Mouse (Mus musculus) Patski (cell line): ENCODE measurements around the gene Sox13. TPM values are rescaled to one million over a fixed set of nuclear protein-coding genes. Genes with fewer than 3 reads are reported as not detected.
A peak's percentile ranks its signal among the peaks of the same experiment; 100 is the strongest.

Source experiments
- ATAC-seq: fragments of 100-300 bp; one replicate; pipeline ENCODE4 v1.8.0; 2021
- CTCF ChIA-PET: fragments of 350-600 bp; sonication (Branson Sonifier 250); formaldehyde crosslinking; loops from one replicate; lab custom pipeline; 2022; ENCODE audit warnings: inconsistent platforms; lab: Charles Lee
- POLR2A ChIA-PET: fragments of 350-600 bp; sonication (Branson Sonifier 250); formaldehyde crosslinking; loops from one replicate; lab custom pipeline; 2022; ENCODE audit warnings: antibody characterized with exemption, inconsistent platforms; lab: Charles Lee
- DNase-seq: peaks from one replicate; pipeline ENCODE4 v3.0.0-alpha.2; 2011; ENCODE audit warnings: low read depth, low spot score
- H3K27me3 ChIP-seq: fragments of 371-371 bp; one replicate; pipeline ENCODE4 v1.5.1; 2021
- CTCF ChIP-seq: fragments of 100-300 bp; IDR thresholded peaks from one replicate; pipeline ENCODE4 v1.5.1; 2021
- in situ Hi-C: fragments of 300-500 bp; cut with MboI; formaldehyde crosslinking; loops from 3 replicates; pipeline ENCODE4 v1.11.1; 2018; ENCODE audit warnings: low pct_unique_long_range_greater_than_20kb, mixed read lengths
- polyA plus RNA-seq: library from polyadenylated mRNA; unstranded; gene quantifications from one replicate; pipeline ENCODE4 v1.2.3, GENCODE M21; 2021

Gene Sox13
- polyA plus RNA-seq, 1 experiment from 2014 or later: 11.3 TPM

DNA sequence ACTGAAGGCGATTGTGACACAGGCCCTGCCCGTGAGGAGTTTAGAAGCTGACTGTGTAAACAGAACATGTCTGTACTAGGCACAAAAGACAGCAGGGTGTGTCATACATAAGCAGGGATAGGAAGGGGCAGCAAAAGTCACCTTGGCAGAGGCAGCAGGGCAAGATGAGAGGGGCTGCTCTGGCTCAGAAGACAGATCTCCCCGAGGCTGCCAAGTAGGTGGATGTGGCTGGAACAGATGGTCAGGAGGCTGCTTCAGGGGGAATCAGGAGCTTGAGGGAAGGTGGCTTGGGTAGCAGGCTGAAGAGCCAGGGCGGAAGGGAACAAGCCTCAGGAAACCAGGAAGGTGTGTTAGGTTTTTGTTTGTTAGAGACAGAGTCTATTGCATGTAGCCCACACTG lies 53.8 kb downstream of the Sox13 start:
- CTCF ChIA-PET: interaction anchor here (1.1 to 1.7 kb wide), 2 partner anchors 10 to 17 kb away, joined by 4 to 5 read pairs; no protein-coding TSS in a partner anchor
- in situ Hi-C loops: no loop called here
- DNase-seq (no peak), ATAC-seq (no peak)
- POLR2A ChIA-PET: no interaction called here
- peaks cover 26% of the 10 kb centered on the region for H3K27me3 ChIP-seq
- no peak for TF ChIP-seq CTCF

DNA sequence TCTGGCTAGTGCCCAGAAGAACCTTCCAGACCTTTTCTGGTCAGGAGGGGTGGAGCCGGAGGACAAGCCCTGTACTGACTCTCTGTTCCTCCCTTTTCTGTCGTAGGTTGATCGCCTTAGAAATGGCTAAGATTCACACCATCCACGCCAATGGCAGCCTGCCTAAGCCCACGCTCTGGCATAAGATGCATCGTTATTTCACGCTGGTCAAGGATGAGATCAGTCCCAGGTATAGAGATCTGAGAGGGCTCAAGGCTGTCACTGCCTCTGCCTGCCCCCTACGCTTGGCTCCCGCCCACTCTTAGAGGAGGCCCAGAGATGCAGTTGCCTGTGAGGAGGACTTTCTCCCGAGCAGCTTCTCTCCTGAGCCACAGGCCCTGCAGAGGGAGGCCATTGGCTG lies 55.5 kb downstream of the Sox13 start:
- DNase-seq: no peak
- no peak for TF ChIP-seq CTCF
- ChIA-PET CTCF (interaction anchor here (1.4 to 1.5 kb wide), 2 partner anchors 9 to 12 kb away, joined by 3 read pairs; no protein-coding TSS in a partner anchor), POLR2A (no interaction called here)
- peaks cover 40% of the 10 kb centered on the region for H3K27me3 ChIP-seq
- no peak for ATAC-seq
- in situ Hi-C loops: no loop called here

DNA sequence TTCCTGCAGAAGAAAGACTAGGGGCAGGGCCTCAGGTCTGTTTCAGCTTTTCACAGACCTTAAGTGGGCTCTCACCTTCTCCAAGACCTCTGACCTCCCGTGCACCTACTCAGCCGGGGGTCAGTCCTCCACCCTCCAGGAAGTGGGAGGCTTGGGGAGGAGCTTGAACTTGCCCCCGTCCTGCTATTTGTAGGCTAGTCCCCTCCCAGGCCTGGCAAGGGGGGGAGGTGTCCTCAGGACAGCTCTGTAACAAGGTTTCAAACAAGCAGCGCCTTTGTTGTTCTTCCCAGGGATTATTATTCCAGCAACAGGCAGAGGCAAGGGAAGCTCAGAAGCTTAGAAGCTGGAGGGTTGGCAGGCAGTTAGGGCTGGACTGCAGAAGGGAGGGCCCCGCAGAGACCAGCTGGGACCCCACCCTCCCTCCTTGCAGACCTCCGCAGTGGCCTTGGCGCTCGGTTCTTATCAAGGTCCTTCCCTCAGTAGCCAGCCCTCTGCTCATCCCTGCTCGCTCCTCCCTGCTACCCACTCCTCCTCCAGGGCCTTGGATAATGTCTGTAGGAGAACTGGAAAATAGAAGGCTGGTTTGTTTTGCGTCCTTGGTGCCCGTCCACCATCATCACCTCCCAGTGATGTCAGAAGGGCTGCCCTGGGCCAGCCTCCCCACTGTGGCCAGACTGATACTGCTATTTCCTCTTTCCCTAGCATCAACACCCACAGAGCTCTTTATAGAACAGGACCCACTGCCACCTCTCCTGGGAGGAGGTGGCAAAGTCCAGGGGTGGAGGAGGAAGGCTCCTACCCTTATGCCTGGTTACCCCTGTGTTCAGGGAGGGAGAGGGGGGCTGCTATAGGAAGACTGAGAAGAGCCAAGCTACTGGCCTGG lies 56.3 kb downstream of the Sox13 start:
- in situ Hi-C loops: no loop called here
- ATAC-seq: no peak
- ChIA-PET CTCF (interaction anchor here (1.1 to 1.5 kb wide), 3 partner anchors 10 to 15 kb away, joined by 3 read pairs; no protein-coding TSS in a partner anchor), POLR2A (no interaction called here)
- peaks cover 40% of the 10 kb centered on the region for H3K27me3 ChIP-seq
- no peak for TF ChIP-seq CTCF
- no peak for DNase-seq

DNA sequence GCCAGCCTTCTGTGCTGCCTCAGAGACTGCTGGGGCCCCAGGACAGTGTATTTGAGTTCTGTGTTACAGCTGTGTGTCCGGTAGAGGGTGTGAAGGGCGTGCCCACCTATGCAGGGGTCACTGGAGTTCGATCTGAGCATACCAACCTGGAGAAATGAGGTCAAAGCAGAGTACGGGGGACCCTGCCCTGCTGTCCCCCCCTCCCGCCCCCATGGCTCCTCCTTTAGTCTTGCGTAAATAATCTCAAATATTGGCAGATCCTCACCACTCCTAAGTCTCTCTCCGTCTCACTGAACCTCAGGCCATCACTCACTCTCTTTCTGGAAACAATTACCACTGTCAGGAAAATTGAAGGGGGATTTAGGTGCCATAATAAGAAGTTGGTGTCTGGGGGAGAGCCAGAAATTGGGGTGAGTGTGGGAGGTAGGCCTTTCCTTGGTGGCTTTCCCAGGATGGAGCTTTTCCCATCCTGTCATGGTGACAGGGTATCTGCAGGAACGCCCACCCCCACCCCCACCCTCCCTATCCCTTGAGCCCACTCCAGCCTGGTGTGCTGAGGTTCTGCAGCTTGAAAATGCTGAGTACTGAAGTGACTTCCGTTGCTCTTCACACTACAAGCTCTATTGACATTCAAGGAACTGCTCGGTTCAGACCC lies 57.1 kb downstream of the Sox13 start:
- in situ Hi-C loops: no loop called here
- POLR2A ChIA-PET: no interaction called here
- no peak for DNase-seq
- TF ChIP-seq CTCF: no peak
- CTCF ChIA-PET: interaction anchor here (1.1 kb wide), 1 partner anchor 14 kb away, joined by 3 read pairs; no protein-coding TSS in a partner anchor
- peaks cover 37% of the 10 kb centered on the region for H3K27me3 ChIP-seq
- ATAC-seq: no peak

DNA sequence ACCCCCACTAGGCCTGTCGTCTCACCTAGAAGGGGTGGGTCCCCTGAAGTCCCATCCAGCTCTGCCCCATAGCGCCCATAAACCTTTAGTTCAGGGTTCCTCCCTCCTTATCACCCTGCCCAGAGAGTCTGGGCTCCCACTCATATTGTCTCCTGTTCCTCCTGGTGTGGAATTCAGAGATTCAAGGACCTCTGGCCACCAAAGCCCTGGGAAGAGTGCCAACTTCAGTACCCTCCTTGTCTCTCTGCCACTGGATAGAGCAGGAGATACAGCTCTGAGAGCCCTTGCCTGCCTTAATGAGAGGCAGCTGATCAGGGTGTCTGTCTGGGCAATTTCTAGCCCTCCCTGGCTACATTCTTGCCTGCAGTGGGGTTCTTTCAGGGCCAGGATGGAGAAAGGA lies 59.3 kb downstream of the Sox13 start:
- ChIA-PET POLR2A (no interaction called here), CTCF (no interaction called here)
- in situ Hi-C loops: no loop called here
- peaks cover 42% of the 10 kb centered on the region for H3K27me3 ChIP-seq
- DNase-seq: no peak
- ATAC-seq: no peak
- TF ChIP-seq CTCF: no peak

DNA sequence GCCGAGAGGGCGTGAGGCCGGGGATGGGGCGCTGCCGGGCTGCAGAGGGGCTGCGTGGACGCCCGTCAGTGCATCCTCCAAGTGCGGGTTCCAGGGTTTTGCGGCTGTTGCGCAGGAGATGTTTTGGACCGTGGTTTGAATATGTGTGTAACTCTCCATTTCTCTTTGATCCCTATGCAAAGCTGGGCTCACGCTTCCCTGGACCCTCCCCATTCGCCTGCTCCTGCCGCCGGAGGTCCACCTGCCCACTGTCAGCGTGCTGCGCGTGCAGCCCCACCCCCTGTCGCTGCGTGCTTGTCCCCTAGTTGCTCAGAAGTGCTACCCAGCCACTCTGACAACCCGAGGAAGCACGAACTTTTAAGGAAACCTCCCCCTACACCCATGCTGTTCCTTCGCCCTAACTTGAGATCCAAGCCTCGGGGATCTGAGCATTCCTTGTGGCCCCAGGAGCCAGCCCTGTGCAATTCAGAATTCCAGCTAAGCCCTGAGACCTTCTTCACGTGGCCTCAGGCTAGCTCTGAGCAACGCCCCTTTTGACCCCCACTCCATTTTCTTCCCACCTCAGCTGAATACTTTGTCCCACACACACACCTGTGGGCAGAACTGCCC lies 60.1 kb downstream of the Sox13 start:
- peaks cover 45% of the 10 kb centered on the region for H3K27me3 ChIP-seq
- ATAC-seq (no peak), DNase-seq (no peak)
- CTCF ChIA-PET: interaction anchor here (1.2 to 1.5 kb wide), 3 partner anchors 11 to 202 kb away, joined by 3 to 4 read pairs (median 3); no protein-coding TSS in a partner anchor
- in situ Hi-C loops: no loop called here
- POLR2A ChIA-PET: no interaction called here
- TF ChIP-seq CTCF: no peak

DNA sequence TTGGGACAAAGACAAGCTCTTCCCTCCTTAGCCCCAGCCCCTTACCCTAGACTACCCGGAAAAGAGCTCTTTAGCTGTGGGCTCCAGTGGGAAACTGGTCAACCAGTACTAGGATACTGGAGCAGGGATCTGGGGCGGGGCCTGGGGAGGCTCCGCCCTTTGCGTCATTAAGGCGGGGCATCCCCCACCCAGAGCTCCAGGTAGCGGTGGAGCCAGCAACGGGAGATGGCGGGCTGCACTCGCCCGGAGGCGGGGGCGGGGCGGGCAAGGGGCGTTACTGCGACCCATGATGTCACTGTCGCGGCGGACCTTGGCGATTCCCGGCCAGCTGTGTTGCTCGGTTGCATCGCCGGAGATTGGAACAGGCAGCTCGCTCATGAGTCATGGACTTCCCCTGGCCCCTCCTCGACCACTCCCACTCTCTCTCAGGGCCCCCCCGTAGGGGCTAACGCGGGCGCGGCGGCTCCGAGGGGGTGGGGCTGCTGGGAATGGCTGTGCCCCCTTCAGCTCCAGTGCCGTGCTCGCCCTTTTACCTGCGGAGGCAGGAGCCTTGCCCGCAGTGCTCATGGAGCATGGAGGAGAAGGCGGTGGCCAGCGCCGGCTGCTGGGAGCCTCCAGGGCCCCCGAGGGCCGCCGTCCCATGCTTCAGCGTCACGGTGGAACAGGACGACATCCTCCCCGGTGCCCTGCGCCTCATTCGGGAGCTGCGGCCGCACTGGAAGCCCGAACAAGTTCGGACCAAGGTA lies 60.7 kb downstream of the Sox13 start, which contains the start of gene Etnk2:
Etnk2 (plus strand) TSS at position 297 of the 746 bp plus-strand sequence.
- no peak for TF ChIP-seq CTCF
- ATAC-seq (peak; percentile 50), DNase-seq (no peak)
- in situ Hi-C loops: no loop called here
- ChIA-PET POLR2A (no interaction called here), CTCF (interaction anchor here (1.2 to 2.0 kb wide), 4 partner anchors 10 to 201 kb away, joined by 3 to 5 read pairs (median 4); no protein-coding TSS in a partner anchor)
- H3K27me3 ChIP-seq: peaks cover 38% of the 10 kb centered on the region

DNA sequence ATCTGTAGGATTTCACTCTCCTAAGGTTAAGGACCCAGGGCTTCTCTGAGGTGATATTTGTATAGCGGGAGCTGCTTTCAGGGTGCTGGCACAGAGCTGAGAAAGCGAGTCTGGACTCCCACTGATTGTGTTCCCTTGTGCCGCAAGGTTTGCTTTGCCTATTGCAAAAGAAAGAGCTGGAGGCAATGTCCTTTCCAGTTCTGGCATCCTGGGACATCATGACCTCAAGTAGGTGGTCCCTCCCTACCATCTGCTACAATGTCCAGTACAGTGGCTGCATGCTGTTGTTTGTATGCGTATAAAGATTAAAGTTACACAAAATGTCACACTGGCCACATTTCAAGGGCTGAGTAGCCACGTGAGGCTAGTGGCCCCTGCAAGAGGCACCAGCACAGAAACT lies 62.1 kb downstream of the Sox13 start:
- ChIA-PET POLR2A (no interaction called here), CTCF (interaction anchor here (1.1 to 2.0 kb wide), 2 partner anchors 50 to 55 kb away, joined by 3 to 5 read pairs; no protein-coding TSS in a partner anchor)
- ATAC-seq: no peak
- in situ Hi-C loops: no loop called here
- TF ChIP-seq CTCF: no peak
- H3K27me3 ChIP-seq: peaks cover 37% of the 10 kb centered on the region
- no peak for DNase-seq

DNA sequence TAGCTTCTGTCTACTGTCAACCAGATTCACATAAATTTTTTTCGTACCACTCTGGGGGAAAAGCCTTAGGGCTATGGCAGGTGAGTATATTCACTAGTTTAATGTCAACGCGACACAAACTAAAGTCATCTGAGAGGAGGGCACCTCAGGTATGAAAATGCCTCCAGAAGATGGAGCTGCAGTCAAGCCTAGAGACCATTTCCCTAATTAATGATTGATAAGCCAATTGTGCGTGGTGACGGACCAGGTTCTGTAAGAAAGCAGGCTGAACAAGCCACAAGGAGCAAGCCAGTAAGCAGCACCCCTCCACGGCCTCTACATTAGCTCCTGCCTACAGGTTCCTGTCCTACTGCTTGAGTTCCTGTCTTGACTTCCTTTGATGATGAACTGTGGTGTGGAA lies 63.2 kb downstream of the Sox13 start:
- peaks cover 43% of the 10 kb centered on the region for H3K27me3 ChIP-seq
- TF ChIP-seq CTCF: no peak
- in situ Hi-C loops: no loop called here
- no peak for DNase-seq
- CTCF ChIA-PET: no interaction called here
- POLR2A ChIA-PET: no interaction called here
- ATAC-seq: no peak

DNA sequence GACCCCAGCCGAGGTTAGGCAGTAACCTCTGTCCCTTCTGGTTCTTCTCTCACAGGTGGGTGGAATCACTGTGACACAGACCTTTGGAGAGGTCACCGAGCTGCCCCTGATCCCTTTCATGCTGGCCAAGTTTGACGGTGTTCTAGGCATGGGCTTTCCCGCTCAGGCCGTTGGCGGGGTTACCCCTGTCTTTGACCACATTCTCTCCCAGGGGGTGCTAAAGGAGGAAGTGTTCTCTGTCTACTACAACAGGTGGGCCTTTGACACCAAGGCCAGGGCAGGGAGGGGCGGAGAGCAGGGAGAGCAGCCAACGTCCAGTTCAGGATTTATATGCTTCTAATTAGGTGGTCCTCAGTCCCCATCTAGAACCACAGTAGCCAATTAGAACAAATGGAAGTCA lies 67.8 kb downstream of the Sox13 start:
- ATAC-seq (no peak), DNase-seq (no peak)
- in situ Hi-C loops: loop anchor here (5.0 to 10.0 kb wide), 2 partner anchors 179 to 312 kb away; partner anchors contain the start of gene Pik3c2b
- ChIA-PET CTCF (no interaction called here), POLR2A (no interaction called here)
- no peak for TF ChIP-seq CTCF
- peaks cover 39% of the 10 kb centered on the region for H3K27me3 ChIP-seq
